Mouse (Mus musculus) liver (tissue): Measurements from ENCODE around the gene Zfp385a.
A peak's percentile ranks its signal among the peaks of the same experiment; 100 is the strongest.

ENCODE experiments used
- DNase-seq: peaks from one replicate; pipeline ENCODE4 v3.0.0-alpha.2; 2020; ENCODE audit warnings: mixed read lengths

Zfp385a gene

DNA sequence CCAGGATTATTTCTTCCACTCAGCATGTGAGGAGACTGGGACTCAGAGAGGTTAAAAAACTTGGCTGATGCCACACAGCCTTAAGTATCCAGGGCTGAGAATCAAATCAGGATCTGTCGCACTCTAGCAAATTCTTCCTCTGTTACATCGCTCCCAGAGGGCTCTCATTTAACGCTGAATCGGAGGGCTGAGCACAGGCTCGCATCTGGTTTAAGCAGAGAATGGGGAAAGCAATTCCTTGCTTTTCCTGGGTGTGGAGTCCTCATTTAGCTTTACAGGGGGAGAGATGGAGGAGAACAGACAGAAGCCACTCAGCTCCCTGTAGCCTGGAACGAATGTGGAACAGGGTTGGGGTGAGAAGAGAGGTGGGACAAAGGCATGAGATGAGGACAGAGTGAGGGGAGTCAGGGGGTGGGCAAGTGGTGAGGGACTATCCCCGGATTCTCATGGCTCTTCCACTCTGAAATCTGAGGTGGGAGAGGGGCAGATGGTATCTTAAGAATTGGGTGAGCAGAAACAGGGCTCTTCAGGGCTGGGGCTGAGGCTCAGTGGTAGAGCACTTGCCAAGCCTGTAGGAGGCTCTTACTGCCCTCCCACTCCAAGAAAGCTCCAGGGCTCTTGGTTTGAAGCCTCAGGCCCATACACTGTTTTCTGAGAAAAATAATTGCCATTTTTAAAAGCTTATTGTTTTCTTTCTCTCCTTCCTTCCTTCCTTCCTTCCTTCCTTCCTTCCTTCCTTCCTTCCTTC lies 4.2 kb downstream of the Zfp385a start:
- no peak for DNase-seq

DNA sequence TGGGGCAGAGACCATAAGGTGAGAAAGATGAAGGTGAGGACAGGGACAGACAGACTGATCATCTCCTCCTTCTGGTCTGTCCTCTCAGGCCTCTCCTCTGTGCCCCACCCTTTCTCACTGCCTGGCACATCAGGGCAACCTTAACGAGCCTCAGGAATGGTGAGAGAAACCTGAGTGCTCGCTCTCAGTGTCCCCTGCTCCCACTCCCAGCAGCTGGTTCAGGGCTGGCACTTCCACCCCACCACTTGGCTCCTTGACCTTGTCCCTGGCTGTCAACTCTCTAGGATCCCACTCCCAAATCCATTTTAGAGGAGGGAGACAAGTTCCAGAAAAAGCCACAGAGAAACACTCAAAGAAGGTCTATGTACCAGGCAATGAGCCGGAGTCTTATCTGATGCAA lies 4.9 kb downstream of the Zfp385a start:
- no peak for DNase-seq

DNA sequence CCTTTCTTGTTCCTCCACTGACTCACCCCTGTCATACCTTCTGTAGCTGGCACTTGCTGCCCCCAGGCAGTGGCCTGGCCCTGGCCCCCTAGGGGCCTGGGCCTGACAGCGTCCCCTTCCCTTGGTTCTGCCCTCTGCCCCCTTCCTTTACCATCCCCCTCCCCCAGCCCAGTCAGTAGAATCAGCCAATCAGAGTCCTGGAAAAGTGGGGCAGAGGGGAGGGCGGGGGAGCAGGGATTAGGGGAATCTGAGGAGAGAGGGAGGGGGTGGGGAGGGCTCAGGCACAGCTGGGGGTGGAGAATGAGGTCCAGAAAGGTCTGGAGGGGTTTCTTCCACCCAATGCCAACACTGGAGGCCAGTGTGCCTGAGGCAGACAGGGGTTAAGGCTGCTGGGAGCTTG lies 5.7 kb downstream of the Zfp385a start:
- peak; percentile 56 for DNase-seq

DNA sequence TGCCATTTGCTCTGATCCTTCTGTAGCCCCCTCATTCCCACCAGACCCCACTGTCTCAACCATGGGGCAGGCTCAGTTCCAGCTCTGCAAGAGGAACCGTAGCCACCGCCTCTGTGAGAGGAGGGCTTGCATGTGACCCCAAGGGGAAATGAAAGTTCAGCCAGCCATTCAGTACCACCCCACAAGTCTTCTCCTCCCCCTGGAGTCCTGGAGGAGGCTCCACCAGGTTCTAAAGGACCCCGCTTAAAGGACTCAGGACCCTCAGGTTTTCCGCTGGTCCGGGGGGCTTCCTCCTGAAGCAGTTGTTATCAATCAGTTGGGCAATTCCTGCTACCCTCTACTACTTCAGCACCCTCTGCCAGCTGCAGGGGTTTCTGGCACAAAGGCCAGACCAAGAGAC lies 6.2 kb downstream of the Zfp385a start:
- no peak for DNase-seq

DNA sequence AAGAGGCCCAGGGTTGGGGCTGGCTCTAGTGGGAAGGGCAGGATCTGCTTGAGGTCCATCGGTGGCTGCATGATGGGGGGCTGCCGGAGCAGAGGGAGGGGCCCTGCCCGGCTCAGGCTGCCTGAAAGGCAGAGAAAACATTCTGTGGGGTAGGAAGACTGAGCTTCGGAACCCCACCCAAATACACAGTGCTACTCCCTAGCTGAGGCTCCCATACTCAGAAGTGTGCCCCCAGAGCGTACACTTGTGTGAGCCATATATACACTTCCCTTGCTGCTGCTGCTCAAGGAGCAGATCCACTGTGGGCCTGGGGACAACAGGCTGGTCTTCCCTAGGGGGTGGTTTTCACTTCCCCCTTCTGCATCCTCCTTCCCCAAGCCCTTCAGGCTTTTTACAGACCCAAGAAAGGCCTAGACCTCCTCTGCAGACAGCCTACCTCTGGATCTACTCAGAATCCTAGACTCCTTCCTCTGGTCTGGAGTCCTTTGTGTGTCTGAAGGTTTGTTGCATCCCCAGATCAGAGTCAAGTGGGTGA lies 6.7 kb downstream of the Zfp385a start:
- no peak for DNase-seq

DNA sequence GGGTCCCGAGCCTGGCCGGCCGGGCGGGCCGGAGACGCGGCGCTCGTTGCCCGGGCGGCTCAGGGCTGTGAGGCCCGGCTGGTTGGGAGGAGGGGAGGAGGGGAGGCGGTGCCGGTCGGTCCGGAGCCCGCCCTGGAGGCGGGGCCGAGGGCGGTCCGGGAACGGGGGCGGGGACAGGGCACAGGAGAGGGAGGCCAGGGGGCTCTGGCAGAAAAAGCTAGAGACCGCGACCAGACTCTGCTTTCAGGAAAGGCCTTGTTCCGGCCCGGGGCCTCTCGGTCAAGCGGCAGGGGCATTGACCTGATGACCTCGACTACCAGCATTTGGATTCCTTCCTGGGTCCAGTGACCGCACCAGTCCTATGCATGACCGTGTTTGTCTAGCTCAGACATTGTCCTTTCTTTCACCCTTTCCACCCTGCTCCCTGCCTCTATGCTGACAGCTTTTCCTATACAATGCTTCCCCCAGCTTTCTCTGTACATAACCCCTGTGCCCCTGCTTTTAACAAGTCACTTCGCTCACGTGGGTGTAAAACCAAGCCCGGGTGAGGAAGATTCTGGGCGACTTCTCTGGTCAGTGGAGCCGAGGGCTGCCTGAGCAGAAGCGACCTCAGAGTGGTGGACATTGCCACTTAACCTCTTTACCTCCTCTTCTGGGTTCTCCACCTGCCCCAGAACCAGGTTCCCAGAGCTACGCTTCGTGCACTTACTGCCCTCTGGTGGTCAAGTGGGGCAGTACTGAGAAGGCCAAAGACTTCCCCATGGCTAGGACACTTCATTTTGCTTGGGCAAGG lies 16.2 kb downstream of the Zfp385a start:
- DNase-seq, result peak; percentile 93

DNA sequence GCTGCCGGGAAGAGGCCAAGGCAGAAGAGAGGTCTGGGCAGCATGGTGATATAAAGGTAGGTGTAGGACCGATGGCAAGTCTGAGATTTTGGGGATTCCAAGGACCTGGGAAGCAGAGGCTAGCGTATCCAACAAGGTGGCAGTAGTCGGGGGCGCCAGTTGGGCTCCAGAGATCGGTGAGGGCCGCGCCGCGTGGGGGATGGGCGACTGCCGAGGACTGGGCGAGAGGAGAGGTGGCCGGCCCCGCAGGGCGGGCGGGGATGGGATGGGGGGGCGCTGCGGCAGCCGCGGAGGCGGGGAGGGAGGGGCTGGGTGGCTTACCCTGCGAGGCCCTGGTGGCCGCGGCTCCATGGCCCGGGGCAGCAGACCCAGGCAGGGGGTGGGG lies 16.8 kb downstream of the Zfp385a start:
- no peak for DNase-seq

DNA sequence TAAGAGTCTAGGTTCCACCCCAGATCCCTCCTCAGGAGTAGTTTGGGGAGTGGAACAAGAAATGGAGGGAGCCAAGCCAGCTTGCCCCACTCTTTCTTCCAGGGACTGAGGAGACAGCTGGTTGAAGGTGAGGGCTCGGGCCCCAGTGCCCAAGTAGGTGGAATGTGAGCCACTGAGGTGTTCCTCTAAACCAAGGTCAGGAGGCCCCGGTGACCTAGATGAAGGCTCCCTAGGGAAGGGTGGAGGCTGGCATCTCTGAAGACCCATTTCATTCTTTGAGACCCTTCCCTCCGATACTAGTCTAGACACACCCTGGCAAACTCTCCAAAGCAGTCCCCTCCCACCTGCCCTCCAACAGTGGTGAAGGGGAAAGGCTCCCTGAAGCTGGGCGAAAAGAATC lies 17.5 kb downstream of the Zfp385a start:
- DNase-seq, result no peak

DNA sequence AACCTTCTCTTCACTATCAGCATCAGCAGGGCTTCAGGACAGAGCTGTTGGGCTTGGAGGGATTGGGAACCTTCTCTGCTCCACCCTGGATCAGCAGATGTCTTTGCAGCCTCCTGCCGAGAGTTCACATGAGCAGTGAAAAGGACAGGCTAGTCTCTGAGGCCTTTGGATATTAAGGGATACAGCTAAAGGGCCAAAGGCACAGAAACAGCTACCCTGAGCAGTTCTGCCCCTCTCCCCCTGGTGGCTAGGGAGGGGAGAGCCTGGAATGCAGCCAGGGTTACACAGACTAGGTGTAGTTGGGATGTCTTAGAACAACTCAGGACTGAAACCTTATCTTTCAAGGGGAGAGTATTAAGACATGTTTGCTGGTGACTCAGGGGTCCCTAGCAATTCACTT lies 18.8 kb downstream of the Zfp385a start:
- DNase-seq, result no peak

DNA sequence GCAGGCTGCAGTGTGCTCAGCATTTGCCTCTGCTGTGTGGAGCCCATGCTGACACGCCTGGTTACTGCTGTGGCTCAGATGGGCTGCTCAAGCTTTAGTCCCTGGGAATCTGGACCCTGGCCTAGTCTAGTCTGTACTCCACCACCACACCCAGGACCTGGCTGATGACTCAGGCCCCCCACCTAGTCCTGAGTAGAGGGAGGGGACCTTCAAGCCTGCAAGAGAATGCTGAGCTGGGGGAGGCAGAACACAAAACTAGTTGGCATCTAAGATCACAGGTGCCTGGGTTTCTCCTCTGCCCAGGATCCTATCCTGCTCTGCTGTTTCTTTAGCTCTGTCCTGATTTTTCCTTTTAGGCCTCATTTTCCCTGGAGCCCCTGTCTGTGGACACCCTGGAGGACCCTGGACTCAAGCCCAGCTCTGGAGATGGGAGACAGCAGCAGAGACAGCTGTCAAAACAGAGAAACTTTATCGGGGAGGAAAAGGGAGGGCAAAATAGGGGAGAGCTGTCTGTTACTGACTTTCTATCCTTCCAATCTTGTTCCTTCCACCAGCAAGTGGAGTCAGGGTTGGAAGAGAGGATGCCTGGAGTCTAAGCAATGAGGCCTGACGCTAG lies 21.6 kb downstream of the Zfp385a start:
- DNase-seq, result no peak

DNA sequence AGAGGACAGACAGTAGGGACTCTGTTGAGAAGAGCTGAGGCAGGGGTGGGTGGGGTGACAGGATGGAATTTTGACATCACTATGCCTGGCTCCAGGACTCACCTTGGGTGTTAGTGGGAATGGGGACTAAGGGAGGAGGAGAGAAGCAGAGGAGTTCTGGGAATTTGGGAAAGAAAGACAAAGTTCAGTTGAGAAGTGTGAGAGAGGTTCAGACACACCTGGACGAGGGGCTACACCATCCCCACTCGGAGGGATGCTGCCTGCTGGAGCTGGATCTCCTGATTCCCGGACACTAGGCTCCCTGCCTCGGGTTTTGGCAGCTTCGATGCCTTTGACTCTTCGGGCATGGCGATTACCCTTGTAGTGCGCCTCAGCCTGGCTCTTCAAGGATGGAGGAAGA lies 22.2 kb downstream of the Zfp385a start:
- DNase-seq, result no peak

DNA sequence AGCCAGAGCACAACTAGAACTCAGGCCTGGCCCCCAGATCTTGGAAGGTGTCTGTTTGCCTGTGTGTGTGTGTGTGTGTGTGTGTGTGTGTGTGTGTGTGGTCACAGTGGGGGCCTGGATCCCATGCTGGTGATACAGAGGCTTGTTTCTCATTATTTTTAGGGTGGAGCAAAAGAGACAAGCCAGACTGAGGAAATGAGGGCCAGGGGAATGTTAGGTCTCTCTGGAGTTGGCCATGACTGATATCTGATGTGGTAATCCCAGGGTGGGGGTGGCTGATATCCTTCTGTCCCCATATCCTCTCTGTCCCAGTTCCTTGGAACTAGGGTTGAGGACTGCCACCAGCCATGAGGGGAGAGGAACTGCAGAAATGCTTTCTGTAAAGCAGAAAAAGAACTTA lies 22.8 kb downstream of the Zfp385a start:
- no peak for DNase-seq

DNA sequence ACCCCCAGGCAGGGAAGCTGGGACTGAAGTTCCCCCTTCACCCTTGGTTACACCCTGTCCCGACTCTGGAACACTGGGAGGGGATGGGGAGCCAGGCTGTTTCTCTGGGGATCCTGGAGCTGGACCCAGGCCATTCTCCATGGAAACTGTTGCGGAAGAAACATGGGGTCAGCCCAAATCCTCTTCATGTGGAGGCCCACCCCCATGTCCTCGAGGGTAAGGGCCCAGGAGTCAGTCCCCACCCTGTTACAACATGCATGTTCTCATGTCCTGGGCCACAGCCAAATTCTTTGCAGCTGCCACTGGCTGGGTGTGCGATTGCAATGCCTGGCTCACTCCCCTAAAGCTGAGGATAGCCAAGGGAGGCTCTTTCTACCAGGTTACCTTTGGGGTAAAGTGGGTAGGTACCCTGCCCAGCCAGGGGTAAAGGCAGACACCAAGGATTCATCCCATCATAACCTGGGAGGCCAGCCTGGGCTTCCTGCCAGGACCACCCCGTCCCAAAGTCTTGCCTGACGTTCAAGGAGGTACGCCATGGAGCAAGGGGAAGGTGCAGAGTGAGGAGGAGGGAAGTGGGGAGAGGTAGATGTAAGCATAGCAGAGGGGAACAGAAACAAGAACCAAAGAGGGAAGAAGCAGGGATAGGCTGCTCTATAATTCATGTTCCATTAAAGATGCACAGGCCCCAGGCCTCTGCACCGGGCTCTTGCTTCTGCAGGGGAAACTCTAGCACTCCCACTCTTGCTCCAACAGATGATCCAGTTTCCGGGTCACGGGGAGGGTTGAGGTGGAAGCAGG lies 23.7 kb downstream of the Zfp385a start:
- no peak for DNase-seq

DNA sequence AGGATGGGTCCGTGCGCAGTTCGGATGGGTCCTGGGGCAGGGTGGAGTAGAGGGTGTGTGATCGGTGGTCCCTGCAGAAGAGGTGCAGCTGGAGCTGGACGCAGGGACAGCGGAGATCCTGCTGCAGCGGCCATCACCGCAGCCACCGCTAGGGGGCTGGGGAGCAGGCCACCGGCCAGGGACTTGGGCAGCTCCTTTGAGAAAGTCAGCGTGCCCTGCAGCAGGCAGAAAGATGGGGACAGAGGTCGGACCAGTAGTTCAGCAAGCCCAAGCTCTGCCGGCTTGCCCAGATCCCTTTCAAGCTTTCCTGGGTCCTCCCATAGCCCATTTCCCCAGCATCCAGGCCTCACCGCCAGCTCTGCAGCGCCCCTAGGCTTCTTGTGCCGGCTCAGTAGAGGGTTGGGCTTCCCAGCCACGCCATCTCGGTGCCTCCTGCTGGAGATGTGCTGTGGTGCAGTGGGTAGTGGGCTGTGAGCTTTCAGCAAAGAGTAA lies 24.8 kb downstream of the Zfp385a start:
- peak; percentile 74 for DNase-seq

DNA sequence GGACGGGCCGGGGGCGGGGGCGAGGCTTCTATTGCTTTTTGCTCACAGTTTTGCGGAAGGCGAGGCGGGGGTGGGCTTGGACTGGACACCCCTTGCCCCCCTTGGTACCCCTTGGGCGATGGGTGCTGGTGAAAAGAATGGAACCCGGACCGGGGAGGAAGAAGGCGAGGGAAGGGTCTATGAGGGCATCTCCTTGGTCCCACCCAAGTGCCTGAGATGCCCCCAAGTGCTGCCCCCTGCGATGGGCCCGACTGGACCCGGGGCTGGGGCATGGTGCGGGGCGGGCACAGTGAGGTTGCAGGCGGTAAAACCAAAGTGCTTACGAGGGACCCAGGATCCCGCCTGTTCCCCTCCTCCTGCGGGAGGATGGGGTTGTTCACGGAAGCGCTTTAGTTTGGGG lies 25.7 kb downstream of the Zfp385a start:
- DNase-seq, result no peak

DNA sequence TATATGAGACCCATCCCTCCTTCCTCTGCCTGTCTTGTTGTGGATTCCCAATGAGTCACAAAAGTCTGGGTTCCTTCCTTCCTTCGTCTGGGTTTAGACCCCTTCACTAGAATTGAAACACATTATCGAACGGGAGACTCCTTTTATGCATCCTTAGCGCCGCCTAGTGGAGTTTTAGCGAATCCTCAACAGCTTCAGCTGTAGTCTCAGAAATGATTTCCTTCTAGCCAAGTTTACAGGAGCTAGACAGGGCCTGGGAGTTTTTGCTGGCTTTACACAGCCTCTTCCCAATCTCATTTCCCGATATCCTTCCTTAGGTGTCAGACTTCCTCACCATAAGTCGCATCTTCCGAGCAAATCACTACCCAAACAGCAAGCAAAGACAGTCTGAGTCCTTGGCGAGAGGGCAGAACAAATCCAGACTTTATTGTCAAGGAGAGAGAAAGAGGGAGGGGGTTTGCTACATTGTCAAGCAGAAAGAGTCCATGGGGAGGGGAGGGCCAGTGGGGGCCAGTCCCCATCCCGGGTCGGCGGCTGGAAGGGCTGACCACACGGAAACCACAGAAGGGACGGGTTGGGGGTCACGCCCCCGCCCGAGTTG lies 26.3 kb downstream of the Zfp385a start:
- peak; percentile 59 for DNase-seq

DNA sequence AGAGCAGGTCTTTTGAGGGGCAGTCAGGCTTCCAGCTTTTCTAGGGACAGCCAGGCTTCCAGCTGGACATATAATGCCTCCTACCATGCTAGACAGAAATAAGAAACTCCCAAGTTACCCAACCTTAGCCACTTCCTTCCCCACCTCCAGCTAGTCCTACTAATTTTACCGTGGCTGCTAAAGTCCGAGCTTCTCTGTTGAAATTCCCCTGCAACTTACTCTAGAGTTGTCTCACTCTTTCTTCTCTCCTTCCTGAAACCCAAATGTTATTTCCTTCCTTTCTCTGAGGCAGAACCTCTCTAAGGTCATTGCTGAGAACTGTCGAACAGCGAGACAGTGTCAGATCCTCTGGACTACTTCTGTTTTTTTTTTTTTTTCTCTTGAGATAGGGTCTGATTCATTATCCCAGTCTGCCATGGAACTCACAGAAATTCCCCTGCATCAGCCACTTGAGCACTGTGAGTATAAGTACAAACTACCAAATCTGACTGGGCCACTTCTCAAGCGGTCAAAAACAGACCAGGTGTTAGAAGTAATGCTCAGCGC lies 29.5 kb downstream of the Zfp385a start, which contains the start of gene Gpr84:
Gene Gpr84, minus strand, starts transcription at position 248 of the 546 bp plus-strand sequence.
- no peak for DNase-seq

DNA sequence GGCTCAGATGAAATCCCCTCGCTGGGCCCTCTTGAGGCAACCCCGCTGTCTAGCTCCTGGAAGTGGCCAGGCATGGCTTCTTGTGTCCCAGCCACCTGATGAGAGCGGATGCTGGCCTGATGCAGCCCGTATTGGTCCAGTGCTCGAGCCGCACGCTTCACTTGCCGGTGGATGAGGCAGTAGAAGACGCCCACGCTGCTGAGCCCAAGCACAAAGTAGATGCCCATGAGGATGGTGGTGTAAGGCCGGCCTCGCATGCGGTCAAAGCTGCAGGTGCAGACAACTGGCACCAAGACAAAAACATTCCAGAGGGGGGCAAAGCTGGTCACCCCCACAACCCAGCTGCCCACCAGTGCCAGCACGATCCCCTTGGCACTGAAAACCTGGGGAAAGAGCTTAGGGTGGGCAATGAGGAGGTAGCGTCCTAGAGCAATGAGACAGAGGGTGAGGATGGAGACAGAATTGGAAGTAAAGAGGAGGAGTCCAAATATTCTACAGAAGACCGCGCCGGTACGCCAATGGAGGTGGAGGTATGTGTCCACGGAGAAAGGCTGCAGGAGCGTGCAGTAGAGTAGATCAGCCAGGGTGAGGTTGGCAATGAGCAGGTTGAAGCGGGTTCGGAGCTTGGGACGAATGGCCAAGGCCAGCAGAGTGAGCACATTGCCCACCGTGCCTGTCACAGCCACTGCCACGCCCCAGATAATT lies 30.9 kb downstream of the Zfp385a start:
- no peak for DNase-seq

DNA sequence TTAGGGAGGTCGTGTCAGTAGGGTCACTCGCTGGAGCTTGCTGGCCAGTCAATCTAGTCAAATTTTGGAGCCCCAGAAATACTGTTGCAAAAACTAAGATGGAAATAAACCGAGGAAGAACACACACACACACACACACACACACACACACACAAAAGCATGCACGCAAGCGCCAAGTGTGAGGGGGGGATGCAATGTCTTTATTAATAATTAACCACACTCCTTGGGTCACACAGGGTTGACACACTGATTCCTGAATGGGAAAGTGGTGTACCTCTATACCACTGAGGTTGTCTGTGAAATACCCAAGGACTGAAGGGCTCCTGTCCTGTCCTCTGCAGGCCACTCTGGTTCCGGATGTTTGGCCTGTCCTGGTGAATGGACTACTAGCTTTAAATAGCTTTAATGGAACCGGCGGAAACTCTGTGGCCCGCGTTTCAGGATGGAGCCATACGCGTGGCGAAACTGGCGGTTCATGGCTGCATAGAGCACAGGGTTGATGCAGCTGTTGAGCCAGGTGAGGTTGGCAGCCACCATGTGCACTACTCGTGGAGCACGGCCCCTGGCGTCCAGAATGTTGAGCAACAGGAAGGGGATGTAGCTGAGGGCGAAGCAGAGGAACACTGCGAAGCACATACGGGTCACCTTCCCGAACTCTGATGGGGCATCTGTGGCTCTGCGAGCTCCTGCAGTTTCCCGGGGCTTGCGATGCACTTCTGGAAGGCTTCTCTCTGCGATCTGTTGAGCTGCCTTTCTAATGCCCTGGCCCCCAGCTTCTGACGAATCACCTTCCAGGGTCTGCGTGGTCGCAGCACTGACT lies 31.6 kb downstream of the Zfp385a start:
- DNase-seq, result no peak

DNA sequence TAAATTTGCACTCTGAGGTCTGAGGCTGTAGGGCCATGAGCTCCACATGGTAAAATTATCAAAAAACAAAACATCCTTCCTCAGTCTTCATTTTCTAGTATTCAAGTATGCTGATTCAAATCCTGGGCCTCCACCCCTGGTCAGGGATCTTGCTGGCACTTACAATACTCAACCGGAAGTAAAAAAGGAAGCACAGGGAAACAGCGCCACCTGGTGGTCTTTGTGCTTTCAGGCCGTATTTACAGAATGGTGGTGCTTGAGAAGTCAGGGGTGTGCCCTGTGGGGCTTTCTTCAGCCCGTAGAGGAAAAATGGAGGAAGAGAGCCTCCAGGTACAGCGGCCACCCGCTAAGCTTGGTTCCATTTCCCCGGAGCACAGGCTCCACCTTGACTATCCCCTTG lies 32.8 kb downstream of the Zfp385a start:
- peak; percentile 90 for DNase-seq
